Mouse (Mus musculus) thymus, postnatal 0 days (tissue): ENCODE data around the gene Gm17387. TPM values are rescaled to one million over a fixed set of nuclear protein-coding genes. Genes with fewer than 3 reads are reported as not detected.

Experiments used
- DNase-seq: peaks from one replicate; pipeline ENCODE4 v3.0.0-alpha.2; 2015; ENCODE audit warnings: low spot score
- polyA plus RNA-seq: library from polyadenylated mRNA; unstranded; fragments of >200 nt; fragmentation: Nextera tagmentation; extraction: Ambion mirVana; gene quantifications from 2 replicates; pipeline ENCODE4 v1.2.1, GENCODE M21; 2015

Gm17387 gene
- polyA plus RNA-seq, 1 experiment from 2014 or later, result not detected

DNA sequence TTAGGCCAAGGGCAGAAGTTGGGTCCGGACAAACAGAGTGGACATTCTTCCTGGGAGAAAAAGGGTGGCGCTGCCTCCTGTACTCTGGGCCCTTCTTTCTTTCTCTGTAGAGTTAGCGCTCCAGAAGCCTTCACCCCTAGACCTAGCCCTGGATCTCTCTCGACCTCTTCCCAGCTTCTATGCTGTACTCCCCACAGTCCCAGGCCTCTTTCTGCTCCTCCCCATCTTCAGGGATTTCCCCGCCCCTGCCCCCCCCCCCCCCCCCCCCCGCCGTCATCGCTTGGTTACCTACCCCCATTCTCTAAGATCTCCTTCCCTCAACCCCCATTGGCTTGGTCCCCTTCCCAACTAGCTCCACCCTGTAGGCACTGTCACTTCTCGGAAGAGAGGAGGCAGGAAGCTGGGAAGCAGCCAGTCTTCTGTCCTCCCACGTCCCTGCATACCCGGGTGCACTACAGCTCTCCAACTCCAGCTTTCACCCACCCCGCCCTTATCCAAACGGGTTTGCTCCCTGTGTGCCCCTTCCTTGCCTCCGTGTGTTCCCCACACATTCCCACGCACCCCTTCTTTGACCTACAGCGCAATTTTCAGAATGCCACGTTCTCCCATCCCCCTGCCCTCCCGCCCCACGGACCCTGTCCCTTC is 18.8 kb downstream of the Gm17387 start:
- no peak for DNase-seq

- DNase-seq, result peak; percentile 86
Observed at GRCm38 (mm10) chr7:141048226-141049218, 19.6 kb downstream of the Gm17387 start.

GRCm38 (mm10) chr7:141049326-141049725 is 20.4 kb downstream of the Gm17387 start:
- DNase-seq, result no peak

DNA sequence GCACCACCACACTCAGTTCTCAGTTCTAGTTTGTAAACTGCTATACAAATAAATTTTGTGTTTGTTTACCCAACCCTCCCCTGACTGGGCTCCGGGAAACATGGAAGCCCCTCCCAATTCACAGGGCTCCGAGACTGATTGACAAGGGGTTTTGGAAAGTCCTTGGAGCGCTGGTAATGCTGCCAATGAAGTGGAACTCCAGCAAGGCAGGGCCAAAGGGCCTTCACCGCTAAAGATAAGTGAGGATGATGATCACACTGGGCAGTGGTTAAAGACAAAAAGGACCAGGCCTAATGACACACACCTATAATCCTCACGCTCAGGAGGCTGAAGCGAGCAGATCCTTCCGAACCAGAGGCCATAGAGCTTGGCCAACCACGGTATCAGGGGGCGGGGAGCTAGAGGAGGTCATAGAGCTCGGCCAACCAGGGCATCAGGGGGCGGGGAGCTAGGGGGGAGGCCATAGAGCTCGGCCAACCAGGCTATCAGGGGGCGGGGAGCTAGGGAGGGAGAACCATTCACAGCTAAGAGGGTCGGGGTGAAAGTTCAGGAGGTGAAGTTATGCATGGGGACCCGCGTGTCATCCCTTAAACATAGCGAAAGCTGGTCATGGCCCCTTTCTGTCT is 22.2 kb downstream of the Gm17387 start:
- DNase-seq, result no peak

DNA sequence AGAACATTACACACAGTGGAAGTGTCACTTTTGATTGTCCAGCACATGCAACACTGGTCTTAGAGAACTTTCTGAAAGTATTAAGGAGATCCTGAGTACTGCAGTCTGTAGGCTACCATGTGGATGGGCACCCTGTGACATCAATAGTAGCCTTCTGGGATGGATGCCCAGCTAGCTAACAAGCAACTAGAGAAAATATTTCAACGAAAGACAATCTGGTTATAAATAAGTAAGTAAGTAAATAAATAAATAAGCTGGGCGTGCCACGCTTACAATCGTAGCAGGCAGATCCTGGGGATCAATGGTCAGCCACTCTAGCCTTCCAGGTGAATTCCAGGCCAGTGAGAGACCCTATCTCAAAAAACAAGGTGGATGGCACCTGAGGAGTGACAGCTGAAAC is 23.1 kb downstream of the Gm17387 start:
- no peak for DNase-seq

GRCm38 (mm10) chr7:141052421-141052820 is 23.5 kb downstream of the Gm17387 start:
- no peak for DNase-seq

- DNase-seq, result no peak
Observed at GRCm38 (mm10) chr7:141055785-141056184, 26.9 kb downstream of the Gm17387 start.

- no peak for DNase-seq
Observed at GRCm38 (mm10) chr7:141056976-141057375, 28.0 kb downstream of the Gm17387 start.

DNA sequence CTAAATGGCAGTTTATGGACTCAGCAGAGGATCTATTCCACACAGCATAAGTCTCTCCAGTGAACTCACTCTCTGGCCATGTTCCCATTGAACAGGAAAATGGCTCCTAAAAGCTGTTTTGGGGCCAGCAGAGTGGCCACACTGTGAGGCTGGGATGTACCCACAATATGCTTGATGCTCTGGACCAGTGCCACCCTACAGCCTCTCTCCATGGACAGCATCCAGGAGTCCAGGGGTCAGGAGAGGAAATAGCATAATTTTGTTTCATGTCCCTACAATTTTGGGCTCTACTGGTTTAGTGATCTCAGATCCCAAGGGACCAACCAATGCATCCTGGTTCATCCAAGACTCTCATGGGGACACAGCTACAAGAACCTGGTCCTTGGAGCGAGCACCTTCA is 28.6 kb downstream of the Gm17387 start:
- no peak for DNase-seq

- DNase-seq, result peak; percentile 77
Observed at GRCm38 (mm10) chr7:141058601-141059341, 29.8 kb downstream of the Gm17387 start.

GRCm38 (mm10) chr7:141059929-141060328 is 31.0 kb downstream of the Gm17387 start:
- DNase-seq, result no peak

DNA sequence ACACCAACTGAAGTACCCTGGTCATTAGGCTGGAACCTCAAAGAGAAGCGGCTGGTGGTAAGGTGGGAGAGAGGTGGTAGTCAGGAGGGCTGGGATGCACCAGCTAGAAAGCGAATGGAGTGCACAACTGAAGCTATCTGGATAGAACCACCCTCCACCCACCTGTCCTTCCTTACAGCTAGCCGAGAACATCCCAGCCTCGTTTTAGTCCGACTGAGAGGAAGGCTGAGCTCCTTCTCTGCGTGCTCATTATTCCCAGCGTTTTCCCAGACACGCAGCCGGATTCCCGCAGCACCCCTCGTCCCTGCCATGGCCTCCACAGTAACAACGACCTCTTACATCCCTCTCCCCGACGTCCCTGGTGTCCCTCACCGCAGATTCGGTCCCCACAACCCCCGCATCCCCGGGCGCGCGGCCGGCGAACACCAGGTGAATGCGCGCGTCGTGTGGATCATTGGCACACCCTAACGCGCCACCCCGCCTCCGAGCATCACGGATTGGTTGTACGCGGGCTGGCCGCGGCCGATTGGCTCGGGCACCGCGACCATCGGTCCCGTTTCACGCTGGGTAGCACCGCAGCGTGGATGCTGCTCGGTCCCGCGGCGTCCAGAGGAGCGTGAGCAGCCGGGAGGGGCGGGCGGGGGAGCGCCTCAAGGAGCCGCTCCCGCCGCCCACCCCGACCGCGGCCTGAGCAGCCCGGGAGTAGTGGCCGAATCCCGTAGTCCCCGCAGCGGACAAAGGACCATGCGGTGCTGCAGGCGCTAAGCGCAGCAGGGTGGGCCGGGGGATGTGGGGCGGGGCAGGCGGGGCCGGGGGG is 31.7 kb downstream of the Gm17387 start, which contains the start of gene B4galnt4:
B4galnt4 (plus strand) TSS at position 679 of the 817 bp plus-strand sequence.
- peak; percentile 63 for DNase-seq

DNA sequence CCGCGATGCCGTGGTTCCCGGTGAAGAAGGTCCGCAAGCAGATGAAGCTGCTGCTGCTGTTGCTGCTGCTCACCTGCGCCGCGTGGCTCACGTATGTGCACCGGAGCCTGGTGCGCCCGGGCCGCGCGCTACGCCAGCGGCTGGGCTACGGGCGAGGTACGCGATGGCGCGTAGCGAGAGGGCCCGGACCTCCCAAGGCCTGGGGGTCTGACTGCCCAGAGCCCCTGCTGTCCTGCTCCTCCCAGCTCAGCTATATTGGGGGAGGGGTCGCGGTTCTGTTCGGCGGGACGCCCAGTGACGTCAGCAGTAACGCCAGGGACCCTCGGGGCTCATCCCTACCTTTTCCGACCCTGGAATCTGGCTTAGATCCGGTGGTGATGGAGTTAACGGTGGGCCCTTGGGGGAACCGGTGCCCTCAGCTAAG is 32.4 kb downstream of the Gm17387 start:
- DNase-seq, result peak; percentile 36

DNA sequence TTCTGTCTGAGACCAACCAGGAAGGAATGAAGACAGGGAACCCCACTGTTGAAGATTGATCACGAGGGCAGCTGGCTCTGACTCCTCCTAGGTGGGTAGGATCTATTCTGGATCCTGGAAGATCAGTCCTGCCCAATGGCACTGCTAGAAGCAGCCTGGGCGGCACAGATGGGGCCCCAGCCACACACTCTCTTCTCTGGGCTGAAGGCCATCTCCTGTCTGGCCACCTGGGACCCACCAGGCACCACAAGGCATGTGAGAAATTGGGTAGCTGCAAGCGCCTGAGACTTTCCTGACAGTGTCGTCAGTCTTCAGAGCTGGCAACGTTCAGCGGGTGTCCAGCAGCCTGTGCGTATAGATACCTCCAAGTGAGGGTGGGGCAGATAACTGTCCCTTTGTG is 33.6 kb downstream of the Gm17387 start:
- no peak for DNase-seq

DNA sequence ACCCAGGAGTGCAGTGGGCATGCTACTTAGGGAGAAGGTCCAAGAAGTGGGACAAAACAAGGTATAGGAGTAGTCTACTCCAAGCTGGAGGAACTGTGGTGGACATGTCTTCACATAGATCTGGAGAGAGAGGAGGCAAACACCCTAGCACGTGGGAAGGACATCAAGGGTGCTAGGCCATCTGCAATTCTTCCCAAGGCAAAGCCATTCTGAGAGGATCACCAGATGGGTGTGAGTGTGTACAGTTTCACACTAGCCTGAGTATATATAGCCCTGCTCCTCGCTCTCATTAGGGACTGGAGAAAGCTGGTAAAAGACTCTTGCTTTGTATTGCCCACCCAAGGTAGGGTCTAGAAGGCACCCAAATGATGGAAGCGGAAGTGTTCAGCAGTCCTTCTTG is 34.4 kb downstream of the Gm17387 start:
- no peak for DNase-seq

GRCm38 (mm10) chr7:141064175-141064574 is 35.2 kb downstream of the Gm17387 start:
- peak; percentile 48 for DNase-seq

- DNase-seq, result no peak
Observed at GRCm38 (mm10) chr7:141064576-141064975, 35.6 kb downstream of the Gm17387 start.

- DNase-seq, result peak; percentile 39
Observed at GRCm38 (mm10) chr7:141068351-141068750, 39.4 kb downstream of the Gm17387 start.

- peak; percentile 67 for DNase-seq
Observed at GRCm38 (mm10) chr7:141070058-141070862, 41.3 kb downstream of the Gm17387 start.
